Mouse (Mus musculus) spleen, adult 2 months (tissue): ENCODE measurements at regions not wholly inside any gene's neighbourhood (a gene's known extent, or its start where the extent isn't known, plus 50 kb on each side); places are given as distances from the start of the nearest gene placed in this dataset.

ENCODE experiments used
- DNase-seq, 2 experiments: peaks; one replicate each; pipeline versions ENCODE4 v3.0.0 to v3.0.0-alpha.2; 2012 to 2021; ENCODE audit warnings: low spot score in 2 of 2, low read depth in 1 of 2
- H3K27ac ChIP-seq: fragments of 200-500 bp; 2 replicates; pipeline ENCODE4 v1.5.1; 2012; ENCODE audit warnings: low read length, inconsistent platforms; ENCODE audit not compliant: insufficient read depth
- H3K27me3 ChIP-seq: fragments of 200-500 bp; 2 replicates; pipeline ENCODE4 v1.6.1; 2012; ENCODE audit warnings: mild to moderate bottlenecking, moderate library complexity, low read length, inconsistent platforms; ENCODE audit not compliant: control insufficient read depth, insufficient read depth
- H3K36me3 ChIP-seq: fragments of 200-500 bp; 2 replicates; pipeline ENCODE4 v1.6.1; 2012; ENCODE audit warnings: mild to moderate bottlenecking, low read length, inconsistent platforms; ENCODE audit not compliant: control insufficient read depth, insufficient read depth
- H3K4me1 ChIP-seq: fragments of 200-500 bp; 2 replicates; pipeline ENCODE4 v1.6.1; 2011; ENCODE audit warnings: inconsistent platforms; ENCODE audit not compliant: control insufficient read depth, insufficient read depth, insufficient read length
- H3K4me3 ChIP-seq: fragments of 200-500 bp; 2 replicates; pipeline ENCODE4 v1.5.1; 2011; ENCODE audit warnings: mild to moderate bottlenecking, inconsistent platforms; ENCODE audit not compliant: insufficient read depth, insufficient read length; ENCODE audit errors: extremely low read depth
- CTCF ChIP-seq: fragments of 200-500 bp; IDR thresholded peaks from 2 replicates; pipeline ENCODE4 v1.5.1; 2011; ENCODE audit warnings: mild to moderate bottlenecking, inconsistent platforms; ENCODE audit not compliant: insufficient read depth, insufficient read length, insufficient replicate concordance; ENCODE audit errors: extremely low read depth
- POLR2A ChIP-seq: fragments of 200-500 bp; IDR thresholded peaks from 2 replicates; pipeline ENCODE4 v1.6.1; 2011; ENCODE audit warnings: low read depth, low read length, inconsistent platforms
- WGBS: fragments of 180-500 bp; shearing (Covaris S2); methylation state at CpG from one replicate; pipeline ENCODE4 v1.1.7; 2018; 5-methylcytosine and 5-hydroxymethylcytosine counted together

DNA sequence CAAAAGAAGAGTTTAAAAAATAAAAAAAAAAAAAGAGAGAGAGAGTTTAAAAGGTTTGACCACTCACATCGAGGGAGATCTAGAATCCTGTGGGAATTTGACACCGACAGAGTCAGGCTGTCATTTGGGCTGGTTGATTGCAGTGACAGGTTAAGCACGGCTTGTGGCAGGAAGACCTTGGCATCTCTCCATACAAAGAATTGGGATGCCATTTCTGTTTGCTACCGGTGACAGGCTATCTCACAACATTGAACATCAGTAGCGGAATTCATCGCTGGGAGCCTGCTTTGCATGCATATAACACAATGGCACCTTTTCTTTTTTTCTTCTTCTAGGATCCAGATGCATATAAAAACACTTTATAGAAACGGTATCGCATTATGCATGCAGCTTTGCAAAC lies 53.7 kb upstream of the Gm26657 start:
- WGBS: 79% methylated on average over 8 of the region's 8 CpGs
- Histone ChIP-seq H3K4me3 (no peak overlapping the region), H3K4me1 (no peaks in the 10 kb centered on the region), H3K36me3 (no peaks in the 10 kb centered on the region), H3K27me3 (no peaks in the 10 kb centered on the region), H3K27ac (no peak overlapping the region)
- TF ChIP-seq POLR2A: no peak
- no peak for TF ChIP-seq CTCF
- no peak for DNase-seq

DNA sequence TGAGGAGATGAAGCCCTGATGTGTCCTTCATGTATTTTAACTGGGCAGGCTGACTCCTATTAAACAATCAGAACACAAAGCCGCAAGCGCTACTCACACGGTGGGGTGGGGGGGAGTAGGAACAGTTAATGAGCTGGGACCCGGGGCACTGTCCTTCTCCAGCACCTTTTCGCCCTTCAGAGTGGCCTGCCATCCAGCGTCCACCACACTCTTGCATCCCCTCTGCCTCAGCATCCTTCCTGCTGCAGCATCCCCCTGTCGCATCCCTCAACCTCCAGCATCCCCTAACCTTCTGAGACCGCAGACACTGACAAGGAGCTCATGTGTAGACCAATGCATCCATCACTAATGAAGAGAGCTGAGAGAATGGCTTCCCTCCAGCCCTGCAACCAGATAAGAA lies 54.2 kb upstream of the Gm26657 start:
- 64% methylated on average over 8 of the region's 8 CpGs for WGBS
- DNase-seq: no peak

DNA sequence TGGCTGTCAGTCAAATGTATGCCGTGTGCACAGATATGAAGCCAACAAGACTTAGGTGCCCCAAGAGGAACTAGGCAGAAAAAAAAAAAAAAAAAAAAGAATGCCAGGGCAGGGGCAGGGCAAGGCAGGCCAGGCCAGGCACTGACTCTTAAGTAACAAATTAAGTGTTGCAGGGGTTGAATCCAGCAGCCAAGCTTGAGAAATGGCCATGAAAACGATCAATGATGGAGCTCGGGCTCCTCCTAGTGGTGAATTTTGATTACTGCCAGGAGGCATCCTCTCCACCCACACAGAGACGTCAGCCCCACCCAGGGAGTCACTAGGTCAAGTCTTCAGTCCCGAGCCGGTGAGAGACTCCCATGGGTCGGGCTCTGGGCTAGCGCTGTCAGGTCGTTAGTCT lies 54.7 kb upstream of the Gm26657 start:
- TF ChIP-seq CTCF (peak; percentile 65; the same call in 1 of the 2 replicates), POLR2A (no peak)
- DNase-seq: peak; percentile 41 to 54
- Histone ChIP-seq H3K4me3 (no peak overlapping the region), H3K27ac (no peak overlapping the region), H3K36me3 (no peaks in the 10 kb centered on the region), H3K27me3 (no peaks in the 10 kb centered on the region), H3K4me1 (no peaks in the 10 kb centered on the region)
- 3% methylated on average over 9 of the region's 9 CpGs for WGBS

More for the DNA sequence above, 54.2 kb upstream of the Gm26657 start:
- Histone ChIP-seq H3K36me3 (no peaks in the 10 kb centered on the region), H3K27me3 (no peaks in the 10 kb centered on the region), H3K4me3 (no peak overlapping the region), H3K4me1 (no peaks in the 10 kb centered on the region), H3K27ac (no peak overlapping the region)
- TF ChIP-seq POLR2A: no peak
- no peak for TF ChIP-seq CTCF

DNA sequence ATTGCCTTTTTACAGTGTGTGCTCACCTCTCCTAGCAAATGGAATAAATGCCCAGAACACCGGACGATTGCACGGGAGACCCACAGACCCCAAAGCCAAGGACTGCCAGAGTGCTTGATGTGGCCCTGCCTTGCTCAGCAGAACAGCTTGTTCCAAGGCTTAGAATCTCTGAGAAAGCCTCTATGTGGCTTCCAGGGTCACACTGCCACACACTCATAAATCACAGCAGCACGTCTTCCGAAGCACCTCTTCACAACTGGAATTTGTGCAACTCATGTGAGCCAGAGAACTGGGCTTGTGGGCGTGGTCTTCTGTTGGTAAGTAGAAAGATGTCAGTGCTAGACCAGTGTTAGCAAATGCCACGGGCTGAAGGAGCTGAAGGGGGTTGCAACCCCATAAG lies 55.8 kb upstream of the Gm26657 start:
- Histone ChIP-seq H3K36me3 (no peaks in the 10 kb centered on the region), H3K4me3 (no peak overlapping the region), H3K4me1 (no peaks in the 10 kb centered on the region), H3K27me3 (no peaks in the 10 kb centered on the region), H3K27ac (no peak overlapping the region)
- no peak for TF ChIP-seq POLR2A
- no peak for TF ChIP-seq CTCF
- 90% methylated on average over 7 of the region's 7 CpGs for WGBS
- DNase-seq: no peak

DNA sequence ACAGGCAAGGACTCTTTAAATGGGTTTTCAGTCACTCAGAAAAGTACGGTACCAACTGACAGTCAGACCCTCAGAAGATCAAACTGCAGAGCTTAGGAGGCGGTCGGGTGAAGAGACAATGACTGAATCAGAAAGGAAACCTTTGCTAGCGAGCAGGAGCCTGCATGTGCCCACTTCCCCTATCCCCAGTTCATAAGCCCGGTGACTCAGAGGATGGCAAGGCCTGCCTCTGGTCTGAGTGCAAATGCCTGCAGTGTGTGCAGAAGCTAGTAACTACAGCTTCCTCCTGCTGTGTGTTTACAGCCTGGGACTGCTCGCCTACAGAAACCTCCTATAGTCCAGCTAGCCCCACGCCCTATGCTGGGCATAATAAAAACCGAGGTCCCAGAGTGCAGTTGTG lies 58.7 kb upstream of the Gm26657 start:
- H3K27ac ChIP-seq: no peak overlapping the region
- no peaks in the 10 kb centered on the region for H3K4me1 ChIP-seq
- no peaks in the 10 kb centered on the region for H3K27me3 ChIP-seq
- WGBS: 34% methylated on average over 8 of the region's 8 CpGs
- no peak for TF ChIP-seq CTCF
- no peaks in the 10 kb centered on the region for H3K36me3 ChIP-seq
- H3K4me3 ChIP-seq: no peak overlapping the region
- no peak for DNase-seq

DNA sequence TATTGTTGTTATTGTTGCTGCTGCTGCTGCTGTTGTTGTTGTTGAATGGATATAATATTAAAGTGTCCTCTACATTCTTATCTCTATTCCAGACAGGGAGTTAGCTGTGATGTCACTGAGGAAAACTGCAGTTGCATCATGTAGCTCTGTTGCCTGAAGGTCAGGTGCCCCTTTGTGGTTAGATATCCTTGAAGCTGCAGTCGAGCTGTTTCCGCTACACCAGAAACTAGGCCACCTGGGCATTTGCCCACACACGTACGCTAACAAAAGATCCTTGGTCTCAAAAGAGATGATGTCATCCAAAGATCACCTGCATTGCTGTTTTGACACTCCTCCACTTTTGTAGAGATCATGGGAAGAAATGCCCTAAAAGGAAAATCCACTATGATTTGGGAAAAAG lies 66.0 kb upstream of the Gm26657 start:
- no peaks in the 10 kb centered on the region for H3K4me1 ChIP-seq
- H3K27me3 ChIP-seq: no peaks in the 10 kb centered on the region
- no peak overlapping the region for H3K27ac ChIP-seq
- H3K36me3 ChIP-seq: no peaks in the 10 kb centered on the region
- 53% methylated on average over 4 of the region's 4 CpGs for WGBS
- DNase-seq: no peak
- TF ChIP-seq CTCF: no peak
- no peak for TF ChIP-seq POLR2A
- no peak overlapping the region for H3K4me3 ChIP-seq

DNA sequence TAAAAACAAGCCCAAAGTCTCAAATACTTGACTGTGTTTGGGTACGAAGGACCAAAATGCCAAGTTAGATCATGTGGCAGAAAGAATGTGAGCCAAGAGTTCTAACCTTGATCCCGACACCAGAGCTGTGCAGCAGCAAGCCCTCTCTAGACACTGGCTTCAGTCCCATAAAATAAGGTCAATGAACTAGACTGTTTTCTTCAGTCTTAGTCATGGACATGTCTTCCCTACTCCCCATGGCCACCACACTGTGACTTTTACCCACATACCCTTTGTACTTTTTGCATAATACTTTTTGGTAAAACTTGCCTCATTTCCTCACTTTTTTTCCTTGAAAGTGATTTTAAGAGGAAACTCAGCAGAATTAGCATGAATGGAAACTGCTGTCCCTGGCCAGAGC lies 74.9 kb upstream of the Gm26657 start:
- TF ChIP-seq POLR2A (no peak), CTCF (no peak)
- Histone ChIP-seq H3K36me3 (no peaks in the 10 kb centered on the region), H3K27ac (no peak overlapping the region), H3K27me3 (no peaks in the 10 kb centered on the region), H3K4me3 (no peak overlapping the region), H3K4me1 (no peaks in the 10 kb centered on the region)
- 81% methylated on average over 2 of the region's 2 CpGs for WGBS
- DNase-seq: no peak
